Mouse (Mus musculus) midbrain, embryonic 15.5 days (tissue): ENCODE measurements around the gene Ube2m. TPM values are rescaled to one million over a fixed set of nuclear protein-coding genes. Genes with fewer than 3 reads are reported as not detected.
"Not testable (repeated sequence)": the region's sequence is repeated elsewhere in the genome, so short reads cannot be mapped to it uniquely, and the experiment has no call there.

Source experiments
- ATAC-seq: fragments of 200-750 bp; cut with Nextera tagmentation; replicated peaks from 2 replicates; pipeline ENCODE4 v1.8.0; 2017; ENCODE audit warnings: moderate TSS enrichment
- H3K27ac ChIP-seq: fragments of 300-500 bp; sonication (generic); 2 replicates; pipeline ENCODE4 v1.5.1; 2015; ENCODE audit warnings: mild to moderate bottlenecking, inconsistent platforms
- H3K27me3 ChIP-seq: fragments of 300-500 bp; sonication (generic); replicated peaks from 2 replicates; pipeline ENCODE4 v1.6.1; 2015; ENCODE audit warnings: inconsistent platforms
- H3K36me3 ChIP-seq: fragments of 300-500 bp; sonication (generic); replicated peaks from 2 replicates; pipeline ENCODE4 v1.6.1; 2015; ENCODE audit warnings: inconsistent platforms
- H3K4me1 ChIP-seq: fragments of 300-500 bp; sonication (generic); 2 replicates; pipeline ENCODE4 v1.6.1; 2015; ENCODE audit warnings: inconsistent platforms
- H3K4me2 ChIP-seq: fragments of 300-500 bp; sonication (generic); 2 replicates; pipeline ENCODE4 v1.6.1; 2015; ENCODE audit warnings: inconsistent platforms, mild to moderate bottlenecking, moderate library complexity
- H3K4me3 ChIP-seq: fragments of 300-500 bp; sonication (generic); 2 replicates; pipeline ENCODE4 v1.5.1; 2015; ENCODE audit warnings: mild to moderate bottlenecking, inconsistent platforms
- H3K9ac ChIP-seq: fragments of 300-500 bp; sonication (generic); 2 replicates; pipeline ENCODE4 v1.6.1; 2015; ENCODE audit warnings: mild to moderate bottlenecking, inconsistent platforms
- H3K9me3 ChIP-seq: fragments of 300-500 bp; sonication (generic); 2 replicates; pipeline ENCODE4 v1.6.1; 2016; ENCODE audit warnings: inconsistent platforms
- WGBS: fragments of 180-500 bp; shearing (Covaris S2); methylation state at CpG from one replicate; pipeline ENCODE4 v1.1.7; 2015; ENCODE audit warnings: mixed read lengths; 5-methylcytosine and 5-hydroxymethylcytosine counted together
- polyA plus RNA-seq: library from polyadenylated mRNA; unstranded; fragments of >200 nt; fragmentation: Nextera tagmentation; extraction: Ambion mirVana; gene quantifications from 2 replicates; pipeline ENCODE4 v1.2.1, GENCODE M21; 2015

Ube2m gene
- polyA plus RNA-seq: 141 and 162 TPM in 2 replicates

DNA sequence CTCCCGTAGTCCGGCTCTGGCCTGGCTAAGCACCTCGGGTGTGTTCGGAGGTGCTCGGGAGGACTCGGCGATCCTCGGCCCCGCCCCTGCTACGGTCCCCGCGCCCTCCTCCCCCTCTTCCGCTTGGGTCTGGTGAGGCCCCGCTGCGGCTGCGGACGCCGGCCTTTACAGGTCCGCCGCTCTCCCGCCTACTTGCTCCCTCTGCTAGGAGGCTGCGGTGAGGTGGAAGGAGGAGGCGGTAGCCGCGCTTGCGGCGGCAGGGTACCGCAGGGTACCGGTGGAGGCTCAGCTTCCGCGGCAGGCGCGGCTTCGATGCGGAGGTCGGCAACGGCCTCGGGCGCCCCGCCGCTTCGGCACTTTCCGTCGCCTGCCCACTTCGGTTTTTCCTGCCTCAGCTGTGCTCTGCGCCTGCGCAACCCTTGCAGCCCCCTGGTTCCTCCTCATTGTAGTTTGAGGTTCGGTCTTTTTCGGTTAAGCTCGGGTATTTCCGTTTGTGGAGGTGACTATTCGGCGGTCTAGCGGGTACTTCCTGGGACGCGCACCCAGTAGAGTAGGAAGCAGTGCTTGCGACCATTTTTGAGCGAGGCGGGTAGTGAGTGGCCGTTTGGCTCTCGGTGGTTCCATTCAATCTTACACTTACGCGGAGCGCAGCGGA lies at the start of gene Ube2m:
Ube2m (minus strand) TSS at position 375 of the 655 bp plus-strand sequence.
- peak; percentile 91 for ATAC-seq

DNA sequence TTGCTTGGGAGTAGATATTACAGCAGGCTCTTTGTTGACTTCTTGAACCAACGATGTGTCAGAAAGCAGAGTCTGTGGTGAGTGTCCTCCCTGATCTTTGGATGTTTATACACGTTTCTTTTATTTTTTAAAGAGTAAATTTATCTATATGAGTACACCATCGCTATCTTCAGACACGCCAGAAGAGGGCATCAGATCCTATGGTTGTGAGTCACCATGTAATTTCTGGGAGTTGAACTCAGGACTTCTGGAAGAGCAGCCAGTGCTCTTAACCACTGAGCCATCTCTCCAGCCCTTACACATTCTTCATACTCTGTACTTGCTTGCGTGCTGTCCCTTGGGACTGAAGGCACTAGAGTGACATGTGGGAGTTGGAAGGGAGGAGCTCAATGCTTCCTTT lies 34.2 kb upstream of the Ube2m start:
- Histone ChIP-seq H3K27me3 (no peaks in the 10 kb centered on the region), H3K4me2 (no peak overlapping the region), H3K4me3 (no peak overlapping the region), H3K27ac (no peak overlapping the region), H3K4me1 (no peaks in the 10 kb centered on the region), H3K9ac (no peak overlapping the region), H3K36me3 (no peaks in the 10 kb centered on the region), H3K9me3 (no peaks in the 10 kb centered on the region)
- no peak for ATAC-seq
- 56% methylated on average over 5 of the region's 5 CpGs for WGBS

More for the DNA sequence above, at the start of gene Ube2m:
- H3K4me3 ChIP-seq: peak within 1 kb of the TSS; percentile 79
- H3K27me3 ChIP-seq: peaks cover 18% of the 10 kb centered on the region
- H3K4me1 ChIP-seq: peaks cover 47% of the 10 kb centered on the region
- H3K9ac ChIP-seq: peak within 1 kb of the TSS; percentile 99
- under 1% methylated on average over 62 of the region's 65 CpGs for WGBS
- peak within 1 kb of the TSS; percentile 100 for H3K27ac ChIP-seq
- peaks cover 12% of the 10 kb centered on the region; the same call in 1 of the 2 replicates for H3K36me3 ChIP-seq
- H3K9me3 ChIP-seq: no peaks in the 10 kb centered on the region
- H3K4me2 ChIP-seq: peak within 1 kb of the TSS; percentile 75

DNA sequence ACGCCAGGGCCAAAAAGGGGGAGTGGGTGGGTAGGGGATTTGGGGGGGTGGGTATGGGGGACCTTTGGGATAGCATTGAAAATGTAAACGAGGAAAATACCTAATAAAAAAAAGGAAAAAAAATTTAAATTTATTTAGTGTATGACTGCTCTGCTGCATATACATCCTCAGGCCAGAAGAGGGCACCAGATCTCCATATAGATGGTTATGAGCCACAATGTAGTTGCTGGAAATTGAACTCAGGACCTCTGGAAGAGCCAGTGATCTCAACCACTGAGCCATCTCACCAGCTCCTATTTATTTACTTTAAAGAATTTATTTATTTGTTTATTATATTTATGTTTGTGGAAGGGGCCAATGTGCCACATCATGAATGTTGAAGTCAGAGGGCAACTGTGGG lies 25.3 kb upstream of the Ube2m start:
- 38% methylated on average over 2 of the region's 2 CpGs for WGBS
- H3K4me2 ChIP-seq, H3K9ac ChIP-seq, H3K36me3 ChIP-seq, H3K4me3 ChIP-seq, ATAC-seq, H3K27me3 ChIP-seq, H3K9me3 ChIP-seq, H3K4me1 ChIP-seq, H3K27ac ChIP-seq: not testable (repeated sequence)

DNA sequence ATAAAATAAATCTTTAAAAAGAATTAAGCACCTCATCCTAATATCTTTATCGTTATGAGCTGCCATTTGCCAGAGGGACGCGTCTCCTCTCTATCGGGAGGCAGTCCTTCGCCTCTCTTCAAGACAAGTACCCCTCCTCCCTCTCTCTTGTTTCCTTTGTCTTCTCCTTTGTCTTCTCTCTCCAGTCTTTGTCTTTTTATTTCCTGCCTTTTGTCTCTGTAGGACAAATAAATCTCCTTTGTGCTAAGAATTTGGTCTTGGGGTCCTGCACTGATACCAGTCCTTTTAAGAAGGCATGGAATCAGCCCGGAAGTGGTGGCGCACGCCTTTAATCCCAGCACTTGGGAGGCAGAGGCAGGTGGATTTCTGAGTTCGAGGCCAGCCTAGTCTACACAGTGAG lies 21.5 kb upstream of the Ube2m start:
- ATAC-seq: no peak
- Histone ChIP-seq H3K9me3 (no peaks in the 10 kb centered on the region), H3K36me3 (no peaks in the 10 kb centered on the region), H3K4me1 (no peaks in the 10 kb centered on the region), H3K9ac (no peak overlapping the region), H3K4me3 (no peak overlapping the region), H3K4me2 (no peak overlapping the region), H3K27me3 (no peaks in the 10 kb centered on the region), H3K27ac (no peak overlapping the region)
- 88% methylated on average over 9 of the region's 9 CpGs for WGBS

DNA sequence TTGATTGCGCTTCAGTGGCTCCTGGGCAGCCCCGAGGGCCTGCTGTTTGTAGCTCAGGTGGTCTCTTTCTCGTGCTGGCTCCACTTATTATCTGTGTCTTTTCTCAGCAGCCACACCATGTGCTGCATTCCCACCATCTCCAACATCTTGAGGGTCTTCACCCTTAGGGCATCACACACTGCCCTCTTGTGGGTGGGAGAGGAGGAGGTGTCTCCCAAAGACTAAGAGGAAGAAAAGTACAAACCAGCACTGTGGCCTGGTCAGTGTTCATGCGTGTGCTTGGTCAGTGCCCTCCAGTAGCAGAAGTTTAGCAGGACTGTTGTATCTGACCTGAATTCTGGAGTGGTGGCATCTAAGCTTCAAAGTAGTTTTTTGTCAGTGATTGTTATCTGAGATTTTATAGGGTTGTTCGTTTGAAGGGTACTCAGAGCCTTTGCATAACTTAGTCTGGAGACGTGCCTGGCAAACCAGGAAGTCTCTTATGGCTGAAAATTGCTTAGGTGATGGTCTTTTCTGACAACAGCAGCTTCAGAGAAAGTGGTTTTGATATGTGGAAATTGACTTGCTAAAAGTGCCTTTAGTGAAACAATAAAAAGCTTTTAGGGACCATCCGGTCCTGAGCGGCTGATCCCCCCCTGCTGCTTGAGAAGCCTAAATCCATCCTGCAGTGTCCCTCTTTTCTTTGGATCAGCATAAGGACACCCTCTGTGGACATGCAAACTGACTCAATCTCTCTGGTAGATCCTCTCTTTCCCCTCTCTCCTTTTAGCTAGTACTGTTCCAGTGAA lies 19.0 kb upstream of the Ube2m start:
- 50% methylated on average over 8 of the region's 8 CpGs for WGBS
- H3K4me1 ChIP-seq: peaks cover 7% of the 10 kb centered on the region

DNA sequence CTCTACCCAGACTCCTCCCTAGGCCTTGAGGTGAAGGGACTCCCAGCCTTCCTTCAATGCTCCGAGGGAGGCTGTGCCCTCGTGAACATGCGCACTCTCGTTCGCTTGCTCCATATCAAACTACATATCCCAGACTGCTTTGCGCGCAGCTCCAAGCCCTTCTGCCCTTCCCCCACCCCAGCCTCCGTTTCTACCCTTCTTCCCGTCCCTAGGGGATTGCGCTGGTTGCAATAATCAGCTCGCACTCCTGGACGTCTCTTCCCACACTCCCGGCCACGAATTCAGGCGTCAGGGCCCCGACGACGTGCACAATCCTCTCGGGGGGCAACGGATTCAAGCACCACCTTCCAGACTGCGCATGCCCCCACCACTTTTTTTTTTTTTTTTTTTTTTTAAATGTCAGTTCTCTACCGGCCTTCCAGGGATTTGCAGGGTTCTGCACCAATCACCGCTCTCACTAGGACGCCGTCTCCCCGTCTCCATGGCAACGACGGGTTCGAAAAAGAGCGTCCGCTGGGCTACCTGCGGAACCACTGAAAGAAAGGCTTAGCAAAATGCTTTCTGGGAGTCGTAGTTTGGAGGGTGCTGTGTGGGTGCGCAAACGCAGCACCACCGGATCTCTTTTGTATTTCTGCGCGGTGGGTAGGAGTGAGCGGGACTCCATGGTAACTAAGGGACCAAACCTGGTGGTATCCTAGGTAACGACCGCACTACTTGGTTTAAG lies 16.4 kb upstream of the Ube2m start, which contains the start of gene Mzf1:
Mzf1 (minus strand) TSS at position 478 of the 724 bp plus-strand sequence.
- peak; percentile 97 for ATAC-seq
- under 1% methylated on average over 41 of the region's 41 CpGs for WGBS
- H3K4me2 ChIP-seq: peak within 1 kb of the TSS; percentile 48
- no peaks in the 10 kb centered on the region for H3K27me3 ChIP-seq
- H3K36me3 ChIP-seq: no peaks in the 10 kb centered on the region
- peak within 1 kb of the TSS; percentile 73 for H3K4me3 ChIP-seq
- peaks cover 7% of the 10 kb centered on the region for H3K4me1 ChIP-seq
- H3K9ac ChIP-seq: peak within 1 kb of the TSS; percentile 62
- H3K9me3 ChIP-seq: no peaks in the 10 kb centered on the region
- H3K27ac ChIP-seq: peak within 1 kb of the TSS; percentile 97

More for the DNA sequence above, 19.0 kb upstream of the Ube2m start:
- H3K9me3 ChIP-seq: no peaks in the 10 kb centered on the region
- no peak overlapping the region for H3K4me3 ChIP-seq
- H3K36me3 ChIP-seq: no peaks in the 10 kb centered on the region
- no peak overlapping the region for H3K9ac ChIP-seq
- H3K4me2 ChIP-seq: no peak overlapping the region
- H3K27me3 ChIP-seq: no peaks in the 10 kb centered on the region
- ATAC-seq: no peak
- no peak overlapping the region for H3K27ac ChIP-seq

DNA sequence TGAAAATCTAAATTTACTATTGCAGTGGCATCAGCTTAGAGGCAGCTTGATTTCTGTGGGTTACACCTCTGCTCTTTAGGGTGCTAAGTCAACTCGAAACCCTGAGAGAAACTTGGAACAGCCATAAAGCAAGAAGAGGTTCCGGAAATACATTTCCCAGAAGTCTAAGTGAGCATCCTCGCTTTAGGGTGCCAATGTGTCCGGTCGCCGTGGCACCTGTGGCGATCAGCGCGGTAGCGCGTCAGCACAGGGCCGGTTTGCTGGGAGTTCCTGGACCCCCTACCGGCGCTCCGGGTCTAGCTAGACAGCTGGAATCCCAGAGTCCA lies 15.8 kb upstream of the Ube2m start:
- H3K4me2 ChIP-seq: peak overlapping the region; percentile 48
- ATAC-seq: no peak
- H3K9me3 ChIP-seq: no peaks in the 10 kb centered on the region

DNA sequence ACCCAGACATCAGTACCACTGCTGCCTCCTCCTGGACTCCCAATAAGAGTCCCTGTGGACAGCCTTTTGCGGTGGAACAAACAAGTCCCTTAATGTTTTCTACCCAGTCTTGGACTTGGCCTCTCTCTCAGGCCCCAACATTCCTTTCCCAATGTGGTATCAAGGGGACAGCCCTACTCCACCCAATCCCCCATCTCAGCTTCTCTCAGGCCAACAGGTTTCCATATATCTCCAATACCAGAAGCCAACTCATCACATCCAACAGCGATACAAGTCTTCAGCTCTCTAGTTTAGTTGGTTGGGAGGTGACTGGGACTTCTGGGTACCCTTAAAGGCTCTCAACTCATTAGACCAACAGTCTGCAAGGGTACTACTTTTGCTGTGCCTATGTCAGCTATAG lies 15.4 kb upstream of the Ube2m start:
- Histone ChIP-seq H3K4me3 (peak overlapping the region; percentile 73), H3K27ac (peak overlapping the region; percentile 97), H3K4me1 (peaks cover 7% of the 10 kb centered on the region), H3K36me3 (no peaks in the 10 kb centered on the region), H3K9ac (peak overlapping the region; percentile 62; the same call in 1 of the 2 replicates), H3K27me3 (no peaks in the 10 kb centered on the region), H3K4me2 (peak overlapping the region; percentile 48), H3K9me3 (no peaks in the 10 kb centered on the region)
- no peak for ATAC-seq
- WGBS: 92% methylated on average over 2 of the region's 2 CpGs

More for the DNA sequence above, 15.8 kb upstream of the Ube2m start:
- H3K27ac ChIP-seq: peak overlapping the region; percentile 97
- peaks cover 7% of the 10 kb centered on the region for H3K4me1 ChIP-seq
- no peaks in the 10 kb centered on the region for H3K36me3 ChIP-seq
- peak overlapping the region; percentile 73 for H3K4me3 ChIP-seq
- peak overlapping the region; percentile 62 for H3K9ac ChIP-seq
- under 1% methylated on average over 15 of the region's 15 CpGs for WGBS
- H3K27me3 ChIP-seq: no peaks in the 10 kb centered on the region

DNA sequence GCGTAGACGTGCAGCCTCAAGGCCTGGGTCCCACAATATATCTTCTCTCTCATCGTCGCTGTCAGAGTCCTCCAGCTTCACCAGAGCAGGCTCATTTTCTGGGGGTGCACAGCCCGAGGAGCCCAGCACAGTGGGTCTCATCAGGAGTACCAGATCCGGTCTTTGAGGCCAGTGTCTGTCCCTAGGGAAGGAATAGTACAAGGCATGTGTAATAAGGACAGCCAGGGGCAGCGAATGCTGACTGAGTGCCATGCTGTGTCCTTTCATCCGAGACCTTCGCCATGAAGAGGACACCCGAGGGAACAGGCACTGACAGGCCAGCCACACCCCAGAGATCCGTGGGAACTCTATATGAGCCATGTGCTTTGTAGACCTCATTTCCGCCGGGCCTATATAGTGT lies 14.9 kb upstream of the Ube2m start:
- peaks cover 7% of the 10 kb centered on the region for H3K4me1 ChIP-seq

DNA sequence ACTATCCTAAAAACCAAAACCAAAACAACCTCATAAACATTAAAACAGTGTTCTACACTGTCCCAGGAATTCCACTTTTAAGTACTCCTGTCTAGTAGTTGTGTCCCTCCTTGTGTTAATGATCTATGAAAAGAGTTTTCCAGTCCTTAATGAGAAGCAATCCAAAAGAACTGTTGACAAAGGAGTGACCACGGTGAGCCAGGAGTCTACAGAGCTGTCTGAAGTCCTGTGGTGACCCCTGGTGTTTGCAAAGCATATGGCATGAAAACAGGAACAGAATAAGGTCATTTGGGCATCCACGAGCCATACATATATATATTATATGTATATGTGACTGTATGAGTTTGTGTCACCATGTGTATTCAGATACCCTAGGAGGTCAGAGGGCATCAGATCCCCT lies 8.0 kb upstream of the Ube2m start:
- Histone ChIP-seq H3K9ac (no peak overlapping the region), H3K4me1 (peaks cover 15% of the 10 kb centered on the region), H3K4me3 (no peak overlapping the region), H3K9me3 (no peaks in the 10 kb centered on the region), H3K27ac (no peak overlapping the region), H3K27me3 (peaks cover 28% of the 10 kb centered on the region), H3K4me2 (no peak overlapping the region), H3K36me3 (no peaks in the 10 kb centered on the region)
- 5% methylated on average over 2 of the region's 2 CpGs for WGBS
- peak; percentile 13; the same call in 1 of the 2 replicates for ATAC-seq

More for the DNA sequence above, 14.9 kb upstream of the Ube2m start:
- no peak overlapping the region for H3K4me2 ChIP-seq
- no peaks in the 10 kb centered on the region for H3K27me3 ChIP-seq
- H3K9ac ChIP-seq: no peak overlapping the region
- H3K27ac ChIP-seq: no peak overlapping the region
- no peak overlapping the region for H3K4me3 ChIP-seq
- no peak for ATAC-seq
- no peaks in the 10 kb centered on the region for H3K36me3 ChIP-seq
- H3K9me3 ChIP-seq: no peaks in the 10 kb centered on the region
- WGBS: 91% methylated on average over 13 of the region's 13 CpGs

DNA sequence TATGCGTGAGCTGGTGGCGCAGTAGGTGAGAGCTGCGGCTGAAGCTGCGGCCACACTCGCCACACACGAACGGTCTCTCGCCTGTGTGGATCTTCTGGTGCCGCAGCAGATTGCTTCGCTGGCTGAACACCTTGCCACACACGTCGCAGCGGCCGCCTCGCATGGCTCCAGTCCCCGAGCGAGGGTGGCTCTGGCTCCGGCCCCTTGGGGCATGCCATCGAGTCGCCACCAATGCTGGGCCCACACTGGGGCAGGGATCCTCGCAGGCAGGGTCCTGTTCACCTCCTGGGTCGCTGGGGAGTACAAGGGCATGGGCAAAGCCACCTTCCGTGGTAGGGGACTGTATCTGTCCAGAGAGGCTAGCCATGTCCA lies 6.2 kb upstream of the Ube2m start:
- peak overlapping the region; percentile 93 for H3K4me2 ChIP-seq
- H3K9me3 ChIP-seq: no peaks in the 10 kb centered on the region
- H3K9ac ChIP-seq: peak overlapping the region; percentile 72
- peaks cover 28% of the 10 kb centered on the region for H3K27me3 ChIP-seq
- H3K4me3 ChIP-seq: peak overlapping the region; percentile 49
- peak; percentile 44 for ATAC-seq
- peaks cover 17% of the 10 kb centered on the region for H3K4me1 ChIP-seq
- H3K27ac ChIP-seq: peak overlapping the region; percentile 72
- H3K36me3 ChIP-seq: no peaks in the 10 kb centered on the region
- WGBS: 2% methylated on average over 23 of the region's 23 CpGs
